Mouse (Mus musculus) cerebellum, adult 2 months (tissue): ENCODE results near the gene Atp9a.

Experiments
- CTCF ChIP-seq: fragments of 200-500 bp; IDR thresholded peaks from 2 replicates; pipeline ENCODE4 v1.5.1; 2011; ENCODE audit warnings: low read depth, mild to moderate bottlenecking, control low read depth, low read length, moderate library complexity, borderline replicate concordance; ENCODE audit not compliant: insufficient read depth
- POLR2A ChIP-seq: fragments of 200-500 bp; IDR thresholded peaks from 2 replicates; pipeline ENCODE4 v1.6.1; 2011; ENCODE audit warnings: low read length, control low read depth, borderline replicate concordance; ENCODE audit not compliant: insufficient read depth

- TF ChIP-seq POLR2A (no peak), CTCF (no peak)
These were observed 134.1 kb downstream of the Atp9a start for GRCm38 (mm10) chr2:168608125-168608564.
